Mouse (Mus musculus) thymus, adult 2 months (tissue): Measurements from ENCODE around the gene C1qtnf6.

Experiments
- CTCF ChIP-seq: fragments of 200-500 bp; IDR thresholded peaks from 2 replicates; pipeline ENCODE4 v1.5.1; 2012; ENCODE audit warnings: mild to moderate bottlenecking, control low read depth, low read length, moderate library complexity, borderline replicate concordance; ENCODE audit not compliant: control insufficient read depth, poor library complexity, insufficient read depth; ENCODE audit errors: extremely low read depth
- POLR2A ChIP-seq: fragments of 200-500 bp; IDR thresholded peaks from 2 replicates; pipeline ENCODE4 v1.6.1; 2012; ENCODE audit warnings: mild to moderate bottlenecking, low read length, control low read depth, moderate library complexity; ENCODE audit not compliant: control insufficient read depth, poor library complexity, insufficient read depth; ENCODE audit errors: extremely low read depth

DNA sequence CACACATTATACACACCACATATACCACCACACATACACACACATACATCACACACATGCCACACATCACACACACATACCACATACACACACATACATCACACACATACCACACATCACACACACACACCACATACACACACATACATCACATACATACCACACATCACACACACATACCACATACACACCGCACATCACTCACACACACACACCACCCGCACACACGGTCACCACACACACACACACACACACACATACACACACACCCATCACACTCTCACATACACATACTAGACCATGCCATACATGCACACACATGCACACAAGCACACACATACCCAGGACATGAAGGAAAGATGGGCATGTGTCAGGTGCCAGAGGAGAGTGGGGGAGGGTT is 32.1 kb upstream of the C1qtnf6 start:
- TF ChIP-seq POLR2A, result no peak
- TF ChIP-seq CTCF, result no peak
